Mouse (Mus musculus): ENCODE results near the gene Sptbn2.

The Sptbn2 gene

DNA sequence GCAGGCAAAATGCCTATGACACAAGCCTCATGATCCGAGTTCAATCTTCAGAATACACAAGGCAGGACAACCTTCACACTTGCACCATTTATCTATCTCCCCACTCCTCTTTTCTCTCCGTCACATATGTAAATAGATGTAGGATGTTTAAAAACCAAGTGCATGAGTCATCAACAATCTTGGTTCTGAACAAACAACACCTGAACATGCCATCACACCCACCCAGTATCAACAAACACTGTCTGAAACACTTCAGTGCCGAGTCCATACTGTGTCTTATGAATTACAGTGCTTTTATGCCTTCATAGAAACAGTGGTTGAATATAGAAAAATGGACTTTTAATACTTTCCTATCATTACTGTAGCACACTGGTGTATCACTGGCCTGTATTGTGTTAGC lies 61.8 kb downstream of the Sptbn2 start:
- no peak for DNase-seq (ENCODE audit: low read depth, low spot score)

DNA sequence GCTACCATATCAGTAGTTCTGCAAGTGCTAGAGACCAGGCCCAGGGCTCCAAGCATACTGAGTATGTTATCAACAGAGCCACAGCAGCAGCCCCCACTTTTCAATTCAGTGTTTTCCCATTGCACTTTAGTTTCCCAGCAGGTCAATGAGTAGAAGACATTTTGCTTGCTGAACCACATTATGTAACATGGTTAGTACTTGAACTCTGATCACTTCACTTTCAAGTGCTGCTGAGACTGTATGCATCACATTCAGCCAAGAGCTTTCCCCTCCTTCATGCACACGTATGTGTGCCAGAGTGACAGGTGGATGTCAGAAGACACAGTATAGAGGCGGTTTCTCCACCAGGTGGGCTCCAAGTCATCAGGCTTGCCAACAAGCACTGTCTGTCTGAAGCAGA lies 71.9 kb downstream of the Sptbn2 start:
- no peak for DNase-seq (ENCODE audit: low read depth, low spot score)

DNA sequence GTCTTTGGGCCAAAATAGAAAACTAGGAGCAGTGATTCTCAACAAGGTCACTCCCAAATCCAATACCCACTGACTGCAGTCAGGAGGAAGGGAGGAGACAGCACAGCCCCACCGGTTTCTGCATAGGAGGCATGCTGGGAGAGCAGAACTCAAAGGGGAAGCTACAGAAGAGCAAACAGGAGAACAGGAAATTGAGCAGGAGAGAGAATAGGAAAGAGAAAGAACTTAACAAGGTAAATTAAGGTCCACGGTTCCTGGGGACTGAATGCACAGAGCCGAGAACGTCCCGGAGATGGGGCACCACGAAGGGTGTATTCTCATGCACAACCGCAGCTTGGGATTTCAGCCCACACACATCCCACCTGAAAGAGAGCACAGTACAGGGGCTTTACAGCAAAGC lies 74.2 kb downstream of the Sptbn2 start:
- no peak for DNase-seq (ENCODE audit: low read depth, low spot score)

DNA sequence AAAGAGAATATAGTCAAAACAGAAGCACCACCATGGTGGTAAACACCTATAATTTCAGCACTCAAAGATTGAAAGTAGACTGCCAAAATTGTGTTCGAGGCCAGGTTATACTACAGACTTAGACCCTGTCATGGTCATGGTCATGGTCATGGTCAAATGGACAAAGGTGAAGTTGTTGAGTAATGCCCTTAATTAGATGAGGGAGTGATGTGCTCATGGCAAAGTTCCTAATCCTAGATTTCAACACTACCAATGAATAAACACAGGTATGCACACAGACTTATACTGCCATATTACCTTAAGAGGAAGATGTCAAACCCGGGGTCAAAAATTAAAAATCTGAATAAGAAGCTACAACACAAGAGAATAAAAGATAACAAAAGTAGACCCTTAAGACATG lies 75.3 kb downstream of the Sptbn2 start:
- DNase-seq (ENCODE audit: low read depth, low spot score): no peak

DNA sequence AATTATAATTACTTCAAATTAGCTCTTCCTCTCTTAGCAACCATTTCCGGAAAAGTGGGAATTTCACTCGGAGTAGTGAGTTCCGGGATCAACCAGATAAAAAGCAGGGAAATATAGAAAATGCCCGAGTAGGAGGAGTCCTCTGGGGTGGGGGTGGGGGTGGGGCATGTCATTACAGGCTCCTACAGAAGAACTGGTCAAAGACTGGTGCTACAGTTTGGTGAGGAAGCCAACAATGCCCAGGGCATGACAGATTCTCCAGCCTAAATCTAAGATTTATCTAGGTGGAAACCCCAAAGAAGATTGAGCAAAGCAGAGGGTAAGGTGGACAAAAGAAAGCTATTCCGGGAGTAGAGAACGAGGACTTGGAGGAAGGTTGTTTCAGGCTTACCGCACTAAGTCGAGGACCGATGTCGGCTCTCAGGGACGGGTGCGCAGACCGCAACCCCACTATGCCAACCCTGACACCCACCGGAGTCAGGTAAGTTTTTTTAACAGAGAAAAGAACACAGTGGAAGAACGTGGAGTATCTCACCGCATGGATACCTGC lies 82.4 kb downstream of the Sptbn2 start:
- DNase-seq (ENCODE audit: low read depth, low spot score): no peak

DNA sequence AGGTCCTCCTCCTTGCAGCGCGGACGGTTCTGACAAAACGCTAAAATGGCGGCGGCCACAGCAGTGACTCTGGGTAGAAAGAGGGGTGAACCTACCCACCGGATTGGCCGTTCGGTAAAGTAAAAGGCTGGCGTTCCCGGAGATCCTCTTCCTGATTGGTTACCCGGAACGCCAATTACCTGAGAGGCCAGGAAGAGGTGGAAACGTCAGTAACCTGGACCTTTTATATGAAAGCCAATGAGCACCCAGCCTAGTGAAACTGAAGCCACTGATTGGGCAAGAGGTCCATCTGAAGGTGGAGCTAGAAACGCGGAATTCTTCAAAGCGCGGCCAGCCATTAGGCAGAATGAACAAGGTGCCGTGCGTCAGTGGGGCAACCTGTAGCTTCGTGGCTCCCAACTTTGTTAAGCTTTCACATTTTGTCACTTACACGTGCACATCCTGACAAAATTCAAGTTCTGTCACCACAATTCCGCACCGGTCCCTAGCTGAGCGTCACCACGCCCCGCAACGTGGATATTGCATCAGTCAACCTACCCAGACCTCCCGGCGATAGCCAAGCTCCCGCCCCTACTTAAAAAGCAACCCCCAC lies 83.0 kb downstream of the Sptbn2 start, which contains the start of gene Rbm4:
Rbm4 (minus strand) TSS at position 71 of the 592 bp plus-strand sequence.
- peak; percentile 100 for DNase-seq (ENCODE audit: low read depth, low spot score)

DNA sequence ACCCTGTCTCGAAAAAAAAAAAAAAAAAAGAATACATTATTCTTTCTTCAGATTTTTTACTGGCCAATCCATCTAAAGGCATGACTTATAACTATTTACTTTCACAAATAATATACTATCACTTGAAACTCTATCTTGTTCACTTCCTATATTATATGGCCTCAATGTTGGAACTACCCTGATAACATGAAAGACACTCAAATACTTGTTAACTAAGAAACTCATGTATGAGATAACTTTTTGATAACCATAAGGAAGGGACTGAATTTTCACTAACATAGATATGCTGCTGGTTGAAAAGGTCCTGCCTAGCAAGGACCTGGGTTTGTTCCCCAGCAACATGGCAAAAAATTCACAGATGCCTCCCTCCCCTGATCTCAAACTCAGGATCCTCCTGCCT lies 85.0 kb downstream of the Sptbn2 start:
- DNase-seq (ENCODE audit: low read depth, low spot score): no peak

DNA sequence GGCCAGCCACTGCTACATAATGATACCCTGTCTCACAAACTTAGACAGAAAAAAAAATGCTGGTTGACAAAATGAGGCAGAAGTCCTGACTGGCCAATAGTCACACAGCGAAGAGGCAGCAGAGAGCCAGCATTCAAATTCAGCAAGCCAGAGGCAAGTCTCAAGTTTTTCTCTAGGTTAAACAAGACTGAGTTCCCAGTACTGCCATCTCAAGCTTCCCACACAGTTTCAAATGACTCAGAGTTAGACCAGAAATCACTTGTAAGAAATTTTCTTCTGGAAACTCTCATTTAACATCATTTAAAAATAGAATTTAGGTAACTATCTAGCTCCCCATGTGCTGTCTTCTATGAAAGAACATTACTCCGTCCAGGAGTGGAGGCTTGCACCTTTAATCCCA lies 86.9 kb downstream of the Sptbn2 start:
- DNase-seq (ENCODE audit: low read depth, low spot score): no peak

DNA sequence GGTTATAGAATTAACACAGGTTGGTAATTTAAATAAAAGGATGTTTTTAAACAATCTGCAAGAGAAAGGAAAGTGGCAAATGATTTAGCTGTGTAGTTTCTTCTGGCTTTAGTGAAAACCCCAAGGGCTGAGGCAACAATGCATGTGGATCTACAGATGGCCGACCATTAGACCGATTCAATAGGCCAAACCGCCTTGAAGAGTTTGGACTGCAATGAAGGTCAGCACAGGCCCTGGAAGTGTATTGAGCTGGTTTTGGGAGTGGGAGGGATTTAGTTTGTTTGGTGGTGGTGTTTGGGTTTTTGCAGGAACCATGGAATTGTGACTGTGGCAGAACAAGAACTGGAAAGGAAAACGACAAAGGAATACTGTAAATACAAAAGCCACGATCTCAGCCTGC lies 88.1 kb downstream of the Sptbn2 start:
- DNase-seq (ENCODE audit: low read depth, low spot score): no peak

All from c-Kit-negative CD71-positive TER-119-positive erythroid progenitor cells, embryonic 14.5 days (primary cell).